Mouse (Mus musculus) CH12.LX (cell line): Measurements from ENCODE around the gene Col5a3. TPM values are rescaled to one million over a fixed set of nuclear protein-coding genes. Genes with fewer than 3 reads are reported as not detected.

ENCODE experiments used
- DNase-seq: peaks from one replicate; pipeline ENCODE4 v3.0.0-alpha.2; 2013; ENCODE audit errors: extremely low read depth
- H3K27ac ChIP-seq: 2 replicates; pipeline ENCODE4 v1.5.1; 2012; ENCODE audit warnings: low read depth, mild to moderate bottlenecking, control low read depth, moderate library complexity; ENCODE audit not compliant: insufficient read depth
- H3K27me3 ChIP-seq: replicated peaks from 2 replicates; pipeline ENCODE3; 2012; ENCODE audit warnings: inconsistent platforms
- H3K36me3 ChIP-seq, 2 experiments: replicated peaks in 1 of 2; 2 replicates each; pipeline versions ENCODE3 to v1.6.1; 2012; ENCODE audit warnings: inconsistent platforms in 1 of 2, low read length in 1 of 2, mild to moderate bottlenecking in 1 of 2, mixed read lengths in 1 of 2, moderate library complexity in 1 of 2; ENCODE audit not compliant: control insufficient read depth in 1 of 2, insufficient read depth in 1 of 2
- H3K4me1 ChIP-seq, 2 experiments: 2 replicates each; pipeline ENCODE4 v1.6.1; 2012; ENCODE audit warnings: inconsistent platforms in 1 of 2, moderate library complexity in 1 of 2; ENCODE audit not compliant: insufficient read depth in 2 of 2, control insufficient read depth in 1 of 2
- H3K4me2 ChIP-seq: 2 replicates; pipeline ENCODE4 v1.6.1; 2012; ENCODE audit warnings: low read depth, mild to moderate bottlenecking, control low read depth; ENCODE audit not compliant: poor library complexity, insufficient read depth, severe bottlenecking
- H3K4me3 ChIP-seq, 3 experiments: fragments of 150-350 bp in 1 of 3; sonication (generic) in 1 of 3; replicated peaks in 1 of 3; 2 replicates each; pipeline versions ENCODE3 to v1.5.1; 2011 to 2012; ENCODE audit warnings: low read depth in 2 of 3, low read length in 2 of 3, mild to moderate bottlenecking in 2 of 3, moderate library complexity in 2 of 3, control low read depth in 1 of 3, improper control_type of control experiment in 1 of 3, inconsistent platforms in 1 of 3, mixed read lengths in 1 of 3; ENCODE audit not compliant: poor library complexity in 1 of 3
- H3K79me2 ChIP-seq: replicated peaks from 2 replicates; pipeline ENCODE4 v1.6.1; 2012; ENCODE audit warnings: mild to moderate bottlenecking, moderate library complexity; ENCODE audit not compliant: control insufficient read depth, poor library complexity, insufficient read depth, severe bottlenecking; ENCODE audit errors: extremely low read depth
- H3K9ac ChIP-seq: 2 replicates; pipeline ENCODE4 v1.6.1; 2012; ENCODE audit warnings: low read depth, mild to moderate bottlenecking, control low read depth, moderate library complexity; ENCODE audit not compliant: insufficient read depth
- H3K9me3 ChIP-seq: replicated peaks from 2 replicates; pipeline ENCODE3; 2012; ENCODE audit warnings: low read length, inconsistent platforms, mixed read lengths
- CHD1 ChIP-seq: IDR thresholded peaks from 2 replicates; pipeline ENCODE4 v1.6.1; 2012; ENCODE audit warnings: low read depth, low read length, improper control_type of control experiment, inconsistent platforms
- E2F4 ChIP-seq: IDR thresholded peaks from 2 replicates; pipeline ENCODE4 v1.6.1; 2011; ENCODE audit warnings: low read depth, low read length, improper control_type of control experiment; ENCODE audit not compliant: insufficient replicate concordance
- ELF1 ChIP-seq: IDR thresholded peaks from 2 replicates; pipeline ENCODE4 v1.6.1; 2014; ENCODE audit warnings: low read depth, mild to moderate bottlenecking, inconsistent platforms, low read length, improper control_type of control experiment
- EP300 ChIP-seq: IDR thresholded peaks from 2 replicates; pipeline ENCODE4 v1.6.1; 2011; ENCODE audit warnings: low read length, improper control_type of control experiment
- GABPA ChIP-seq: IDR thresholded peaks from 2 replicates; pipeline ENCODE4 v1.6.1; 2012; ENCODE audit warnings: low read depth, low read length, improper control_type of control experiment, inconsistent platforms; ENCODE audit not compliant: insufficient replicate concordance
- IRF4 ChIP-seq: IDR thresholded peaks from 2 replicates; pipeline ENCODE4 v1.6.1; 2014; ENCODE audit warnings: low read depth, mild to moderate bottlenecking, inconsistent platforms, low read length, improper control_type of control experiment
- JUN ChIP-seq: IDR thresholded peaks from 2 replicates; pipeline ENCODE4 v1.6.1; 2011; ENCODE audit warnings: low read depth, mild to moderate bottlenecking, low read length, improper control_type of control experiment, moderate library complexity; ENCODE audit not compliant: insufficient read depth
- KAT2A ChIP-seq: IDR thresholded peaks from 2 replicates; pipeline ENCODE4 v1.6.1; 2012; ENCODE audit warnings: low read length, improper control_type of control experiment, inconsistent platforms; ENCODE audit not compliant: insufficient replicate concordance
- MAFK ChIP-seq: IDR thresholded peaks from 2 replicates; pipeline ENCODE4 v1.6.1; 2011; ENCODE audit warnings: low read length, improper control_type of control experiment; ENCODE audit not compliant: insufficient replicate concordance
- POLR2AphosphoS2 ChIP-seq: IDR thresholded peaks from 2 replicates; pipeline ENCODE4 v1.6.1; 2011; ENCODE audit warnings: low read depth, low read length, improper control_type of control experiment
- RAD21 ChIP-seq: IDR thresholded peaks from 2 replicates; pipeline ENCODE4 v1.6.1; 2011; ENCODE audit warnings: low read depth, mild to moderate bottlenecking, low read length, improper control_type of control experiment, moderate library complexity
- RCOR1 ChIP-seq: conservative IDR thresholded peaks from 2 replicates; pipeline ENCODE4 v1.6.1; 2012; ENCODE audit warnings: low read depth, mild to moderate bottlenecking, inconsistent platforms, low read length, improper control_type of control experiment
- SIN3A ChIP-seq: IDR thresholded peaks from 2 replicates; pipeline ENCODE4 v1.6.1; 2012; ENCODE audit warnings: low read length, improper control_type of control experiment, inconsistent platforms
- SMC3 ChIP-seq: IDR thresholded peaks from 2 replicates; pipeline ENCODE4 v1.6.1; 2011; ENCODE audit warnings: low read depth, low read length, improper control_type of control experiment
- USF1 ChIP-seq: IDR thresholded peaks from 2 replicates; pipeline ENCODE4 v1.6.1; 2014; ENCODE audit warnings: low read depth, mild to moderate bottlenecking, inconsistent platforms, low read length, improper control_type of control experiment
- USF2 ChIP-seq: conservative IDR thresholded peaks from 2 replicates; pipeline ENCODE4 v1.6.1; 2011; ENCODE audit warnings: low read depth, low read length, improper control_type of control experiment
- ZMIZ1 ChIP-seq: IDR thresholded peaks from 2 replicates; pipeline ENCODE4 v1.6.1; 2012; ENCODE audit warnings: low read depth, mild to moderate bottlenecking, inconsistent platforms, low read length, improper control_type of control experiment
- ZNF384 ChIP-seq: IDR thresholded peaks from 2 replicates; pipeline ENCODE4 v1.6.1; 2012; ENCODE audit warnings: low read depth, low read length, improper control_type of control experiment, inconsistent platforms
- dilution Hi-C: fragments of 300-500 bp; cut with MboI; formaldehyde crosslinking; loops from 2 replicates; pipeline ENCODE4 v1.14.3; 2020; ENCODE audit warnings: low sequenced_read_pairs; ENCODE audit not compliant: extremely low pct_unique_long_range_greater_than_20kb, extremely low pct_ligation_motif_present
- in situ Hi-C: fragments of 300-500 bp; cut with MboI; formaldehyde crosslinking; loops from 3 replicates; pipeline ENCODE4 v1.14.3; 2019; ENCODE audit warnings: low sequenced_read_pairs, low pct_ligation_motif_present, low pct_unique_long_range_greater_than_20kb, mixed read lengths
- polyA plus RNA-seq: library from polyadenylated mRNA; unstranded; fragments of >175 nt; gene quantifications from 2 replicates; pipeline ENCODE4 v1.2.1, GENCODE M21; 2012; ENCODE audit warnings: low read depth; ENCODE audit not compliant: insufficient read length
- total RNA-seq, 2 experiments: library from RNA; depleted of rRNA; stranded (reverse); fragments of 300-350 nt in 1 of 2; fragments of >200 nt in 1 of 2; gene quantifications; 2 replicates each; pipeline ENCODE4 v1.2.3; 2012 to 2014

Col5a3 gene
- total and polyA plus RNA-seq, 3 experiments = 0.25 TPM; not detected in 2

DNA sequence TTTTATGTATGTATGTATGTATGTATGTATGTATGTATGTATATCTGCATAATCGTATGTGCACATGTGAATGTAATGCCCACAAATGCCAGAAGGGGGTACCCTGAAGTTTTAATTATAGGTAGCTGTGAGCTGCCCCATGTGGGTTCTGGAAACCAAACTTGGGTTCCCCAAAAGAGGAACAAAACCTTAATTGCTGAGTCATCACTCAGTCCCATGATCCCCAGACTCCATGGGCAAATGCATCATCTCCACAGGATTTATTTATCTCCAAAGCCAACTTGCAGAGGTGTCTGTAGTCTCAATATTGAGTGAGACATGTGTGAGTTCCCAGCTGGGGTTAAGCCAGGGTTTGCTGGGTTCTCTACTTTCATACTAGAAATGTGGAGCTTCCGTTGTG, 77.6 kb downstream of the Col5a3 start:
- H3K79me2 ChIP-seq = no peaks in the 10 kb centered on the region
- H3K4me1 ChIP-seq = peaks cover 2 to 18% of the 10 kb centered on the region in 2 experiments; a peak in 3 of 4 replicates
- in situ Hi-C loops = no loop called here
- no peak overlapping the region for H3K4me2 ChIP-seq
- dilution Hi-C loops = no loop called here
- no peak overlapping the region for H3K9ac ChIP-seq
- peaks cover 3% of the 10 kb centered on the region for H3K9me3 ChIP-seq
- no peak overlapping the region for H3K4me3 ChIP-seq
- peaks cover 51% of the 10 kb centered on the region for H3K27me3 ChIP-seq
- no peak for DNase-seq
- no peaks in the 10 kb centered on the region for H3K36me3 ChIP-seq
- no peak for TF ChIP-seq ZNF384
- TF ChIP-seq E2F4 = no peak
- no peak for TF ChIP-seq SIN3A
- peak; percentile 77 for TF ChIP-seq MAFK
- no peak overlapping the region for H3K27ac ChIP-seq

DNA sequence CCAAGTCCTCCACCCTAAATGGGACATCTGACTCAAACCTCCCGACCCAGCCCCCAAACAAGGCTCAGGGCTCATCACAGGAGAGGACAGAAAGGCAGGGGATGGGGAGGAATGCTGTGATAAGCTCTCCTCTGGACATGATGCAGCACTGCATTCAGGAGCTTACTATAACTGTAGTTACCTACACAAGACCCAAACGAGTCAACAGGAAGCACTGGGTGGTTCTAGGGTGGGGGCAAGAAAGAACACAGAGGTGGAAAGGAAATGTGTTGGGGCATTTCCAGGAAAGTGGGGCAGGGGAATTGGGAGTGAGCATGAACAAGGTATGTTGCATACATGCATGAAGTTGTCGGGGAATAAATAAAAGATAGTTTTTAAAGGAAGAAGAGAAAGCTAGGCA, 80.2 kb downstream of the Col5a3 start:
- no peak overlapping the region for H3K9ac ChIP-seq
- H3K4me3 ChIP-seq = no peak overlapping the region
- no peak overlapping the region for H3K4me2 ChIP-seq
- no peaks in the 10 kb centered on the region for H3K36me3 ChIP-seq
- H3K27me3 ChIP-seq = peaks cover 50% of the 10 kb centered on the region
- no peaks in the 10 kb centered on the region for H3K79me2 ChIP-seq
- H3K27ac ChIP-seq = no peak overlapping the region
- H3K4me1 ChIP-seq = peaks cover 2 to 14% of the 10 kb centered on the region in 2 experiments; a peak in 3 of 4 replicates
- dilution Hi-C loops (no loop called here), in situ Hi-C loops (no loop called here)
- TF ChIP-seq GABPA (no peak), ZMIZ1 (no peak), CHD1 (no peak), ELF1 (no peak), ZNF384 (no peak), JUN (no peak), IRF4 (no peak), KAT2A (no peak), POLR2AphosphoS2 (no peak), USF1 (no peak), SIN3A (no peak), SMC3 (no peak), USF2 (no peak), RCOR1 (no peak), EP300 (no peak), RAD21 (no peak), E2F4 (no peak)
- no peak for DNase-seq
- peaks cover 3% of the 10 kb centered on the region for H3K9me3 ChIP-seq
